24 mouse cellular contexts compared by ENCODE assay signal in genomic region chr7:58686997-58687396, GRCm38 (mm10). TPM values are rescaled to one million over a fixed set of nuclear protein-coding genes. Genes with fewer than 3 reads are reported as not detected.
DNase-seq lines count a peak whose midpoint lies in the region; ATAC-seq and TF ChIP-seq lines count a peak whose summit lies in the region.
"Had no signal": no experiment of that assay in that cellular context is flagged by ENCODE, and none has a peak within 500 bp of the region (broad histone marks: within the 10 kb centered on the region; RNA-seq: fewer than 3 reads in every experiment).

No protein-coding gene starts in this region.

- no peaks in the 10 kb centered on the region for H3K27me3 ChIP-seq in forebrain, embryonic 15.5 days
- no peaks in the 10 kb centered on the region for H3K27me3 ChIP-seq in forebrain, postnatal 0 days (ENCODE audit: insufficient read depth, low read length)
- no peaks in the 10 kb centered on the region for H3K27me3 ChIP-seq in lung, embryonic 16.5 days (ENCODE audit: control insufficient read depth, insufficient read depth, low read depth, low read length)
- no peaks in the 10 kb centered on the region for H3K27me3 ChIP-seq in megakaryocyte, embryonic 14.5 days (replicated peaks)
- H3K27me3 ChIP-seq: embryonic facial prominence, embryonic 12.5 days; embryonic facial prominence, embryonic 15.5 days; forebrain, embryonic 13.5 days; heart, embryonic 13.5 days had no signal

- no peak for DNase-seq in forebrain, postnatal 0 days
- no peak for DNase-seq in lung, postnatal 14 days
- no peak for DNase-seq in thymus, postnatal 36 days
- DNase-seq: adrenal gland, adult 8-10 months; adrenal gland, postnatal 36 days; cerebellum, adult 2 months; cerebellum, adult 9-11 months; cerebellum, postnatal 25 days; gastrocnemius, postnatal 10 days; gastrocnemius, postnatal 36 days; heart, adult 2 months; heart, postnatal 14 days; heart, postnatal 4 days had no signal

- H3K9me3 ChIP-seq in forebrain, embryonic 15.5 days, result no peaks in the 10 kb centered on the region
- no peaks in the 10 kb centered on the region for H3K9me3 ChIP-seq in forebrain, postnatal 0 days (ENCODE audit: low read length)
- H3K9me3 ChIP-seq in lung, embryonic 16.5 days (ENCODE audit: control insufficient read depth, low read length), result no peaks in the 10 kb centered on the region
- no peaks in the 10 kb centered on the region for H3K9me3 ChIP-seq in megakaryocyte, embryonic 14.5 days
- H3K9me3 ChIP-seq: embryonic facial prominence, embryonic 12.5 days; embryonic facial prominence, embryonic 15.5 days; forebrain, embryonic 13.5 days; heart, embryonic 10.5 days; heart, embryonic 13.5 days had no signal

- no peak overlapping the region for H3K4me2 ChIP-seq in forebrain, embryonic 15.5 days (replicated peaks)
- no peak overlapping the region for H3K4me2 ChIP-seq in forebrain, postnatal 0 days (ENCODE audit: low read depth)
- H3K4me2 ChIP-seq in lung, embryonic 16.5 days (ENCODE audit: low read depth, low read length), result no peak overlapping the region
- H3K4me2 ChIP-seq: embryonic facial prominence, embryonic 12.5 days; embryonic facial prominence, embryonic 15.5 days; forebrain, embryonic 13.5 days; heart, embryonic 13.5 days; hindbrain, embryonic 14.5 days had no signal

- H3K27ac ChIP-seq in forebrain, embryonic 15.5 days (replicated peaks), result no peak overlapping the region
- H3K27ac ChIP-seq in forebrain, postnatal 0 days (ENCODE audit: low read depth, low read length), result no peak overlapping the region
- no peak overlapping the region for H3K27ac ChIP-seq in lung, embryonic 16.5 days (ENCODE audit: low read length)
- H3K27ac ChIP-seq: embryonic facial prominence, embryonic 12.5 days; embryonic facial prominence, embryonic 15.5 days; forebrain, embryonic 13.5 days; heart, adult 2 months; heart, embryonic 10.5 days; heart, embryonic 13.5 days; hindbrain, embryonic 14.5 days; hindbrain, postnatal 0 days had no signal

- WGBS in forebrain, embryonic 15.5 days, result 79% methylated on average over 2 of the region's 2 CpGs
- 70% methylated on average over 2 of the region's 2 CpGs for WGBS in forebrain, postnatal 0 days
- 59% methylated on average over 2 of the region's 2 CpGs for WGBS in lung, embryonic 16.5 days

- no peak overlapping the region for H3K9ac ChIP-seq in forebrain, embryonic 15.5 days (replicated peaks)
- no peak overlapping the region for H3K9ac ChIP-seq in forebrain, postnatal 0 days
- H3K9ac ChIP-seq in lung, embryonic 16.5 days (ENCODE audit: low read length), result no peak overlapping the region
- H3K9ac ChIP-seq: embryonic facial prominence, embryonic 12.5 days; embryonic facial prominence, embryonic 15.5 days; forebrain, embryonic 13.5 days; heart, embryonic 13.5 days; hindbrain, embryonic 14.5 days had no signal

- 0 out of 2 replicates have a peak, but pooled peaks cover 2% of the 10 kb centered on the region for H3K4me1 ChIP-seq in forebrain, embryonic 15.5 days
- H3K4me1 ChIP-seq in forebrain, postnatal 0 days (ENCODE audit: insufficient read depth), result peaks cover 9% of the 10 kb centered on the region; the same call in 1 of the 2 replicates
- peaks cover 12% of the 10 kb centered on the region for H3K4me1 ChIP-seq in lung, embryonic 16.5 days (replicated peaks; ENCODE audit: control insufficient read depth, insufficient read depth, low read length)
- peaks cover 10% of the 10 kb centered on the region for H3K4me1 ChIP-seq in megakaryocyte, embryonic 14.5 days
- H3K4me1 ChIP-seq: embryonic facial prominence, embryonic 12.5 days; embryonic facial prominence, embryonic 15.5 days; heart, embryonic 10.5 days had no signal

- no peaks in the 10 kb centered on the region for H3K36me3 ChIP-seq in forebrain, embryonic 15.5 days
- H3K36me3 ChIP-seq in forebrain, postnatal 0 days (ENCODE audit: insufficient read depth), result no peaks in the 10 kb centered on the region
- H3K36me3 ChIP-seq in lung, embryonic 16.5 days (ENCODE audit: control insufficient read depth, insufficient read depth, low read length), result no peaks in the 10 kb centered on the region
- no peaks in the 10 kb centered on the region for H3K36me3 ChIP-seq in megakaryocyte, embryonic 14.5 days (replicated peaks; ENCODE audit: low read length)
- H3K36me3 ChIP-seq: embryonic facial prominence, embryonic 12.5 days; embryonic facial prominence, embryonic 15.5 days; heart, embryonic 10.5 days; heart, embryonic 13.5 days had no signal

- 0 out of 2 replicates have a peak, but pooled peaks have one; percentile 17 for ATAC-seq in forebrain, embryonic 15.5 days (replicated peaks)
- ATAC-seq in forebrain, postnatal 0 days, result no peak
- ATAC-seq in lung, embryonic 16.5 days (ENCODE audit: low read depth), result peak; percentile 57; the same call in 1 of the 2 replicates
- ATAC-seq in CD4-positive, CD25-positive, alpha-beta regulatory T cell, adult 4 months, result peak; percentile 2
- ATAC-seq: forebrain, embryonic 13.5 days; hindbrain, postnatal 0 days had no signal

- no peak for TF ChIP-seq CTCF in forebrain, postnatal 0 days (IDR thresholded peaks at IDR 0.05; ENCODE audit: low read depth)

- H3K4me3 ChIP-seq in forebrain, embryonic 15.5 days, result no peak overlapping the region
- H3K4me3 ChIP-seq in forebrain, postnatal 0 days (ENCODE audit: low read depth, low read length), result no peak overlapping the region
- H3K4me3 ChIP-seq in lung, embryonic 16.5 days (ENCODE audit: low read length), result no peak overlapping the region
- H3K4me3 ChIP-seq in megakaryocyte, embryonic 14.5 days (replicated peaks), result peak overlapping the region; percentile 13
- H3K4me3 ChIP-seq: embryonic facial prominence, embryonic 12.5 days; embryonic facial prominence, embryonic 15.5 days; forebrain, embryonic 13.5 days; heart, adult 2 months; heart, embryonic 10.5 days; heart, embryonic 13.5 days had no signal

RNA-seq across cellular contexts. Expression of gene Atp10a, which starts 31.0 kb away (rescaled TPM):
- polyA plus RNA-seq in forebrain, embryonic 15.5 days (2015; fragmentation: Nextera tagmentation; extraction: Ambion mirVana), result 1.2 and 1.6 TPM in 2 replicates
- 3.5 and 4.8 TPM in 2 replicates for total RNA-seq in forebrain, postnatal 0 days (2014; rRNA removed)
- 0.57 and 0.70 TPM in 2 replicates for polyA plus RNA-seq in forebrain, postnatal 0 days (2015; fragmentation: Nextera tagmentation; extraction: Ambion mirVana)
- 3.1 and 3.5 TPM in 2 replicates for polyA plus RNA-seq in lung, embryonic 16.5 days (2015; fragmentation: Nextera tagmentation; extraction: Ambion mirVana)
- 1 to 10 TPM; 4.0 to 4.5 TPM for polyA plus RNA-seq in CD4-positive, CD25-positive, alpha-beta regulatory T cell, adult 4 months (2017; shearing (Covaris generic))
- polyA plus RNA-seq in megakaryocyte, embryonic 14.5 days (2012; ENCODE audit: insufficient read depth, low replicate concordance), result 1.3 TPM in 1 of 2 replicates, not detected in the other
